Mouse (Mus musculus) limb, embryonic 11.5 days (tissue): ENCODE results near the gene Aldh1l1. TPM values are rescaled to one million over a fixed set of nuclear protein-coding genes. Genes with fewer than 3 reads are reported as not detected.

Experiments
- ATAC-seq: fragments of 200-750 bp; cut with Nextera tagmentation; 2 replicates; pipeline ENCODE4 v1.8.0; 2017; ENCODE audit warnings: low read depth; ENCODE audit not compliant: insufficient number of reproducible peaks, low FRiP score, low TSS enrichment
- DNase-seq: peaks from one replicate; pipeline ENCODE4 v3.0.0-alpha.2; 2015; ENCODE audit warnings: low spot score
- H3K27ac ChIP-seq: fragments of 300-500 bp; sonication (generic); replicated peaks from 2 replicates; pipeline ENCODE4 v1.5.1; 2014; ENCODE audit warnings: low read depth, mild to moderate bottlenecking, low read length
- H3K27me3 ChIP-seq: fragments of 300-500 bp; sonication (generic); 2 replicates; pipeline ENCODE4 v1.6.1; 2014; ENCODE audit warnings: mild to moderate bottlenecking, low read length, mixed read lengths; ENCODE audit not compliant: control insufficient read depth, insufficient read depth
- H3K36me3 ChIP-seq: fragments of 300-500 bp; sonication (generic); 2 replicates; pipeline ENCODE4 v1.6.1; 2014; ENCODE audit warnings: mild to moderate bottlenecking, low read length, moderate library complexity, mixed read lengths; ENCODE audit not compliant: control insufficient read depth, insufficient read depth
- H3K4me1 ChIP-seq: fragments of 300-500 bp; sonication (generic); 2 replicates; pipeline ENCODE4 v1.6.1; 2014; ENCODE audit warnings: low read length, mixed read lengths; ENCODE audit not compliant: control insufficient read depth, insufficient read depth
- H3K4me2 ChIP-seq: fragments of 300-500 bp; sonication (generic); 2 replicates; pipeline ENCODE4 v1.6.1; 2014; ENCODE audit warnings: low read depth, mild to moderate bottlenecking, moderate library complexity; ENCODE audit not compliant: severe bottlenecking
- H3K4me3 ChIP-seq: fragments of 300-500 bp; sonication (generic); 2 replicates; pipeline ENCODE4 v1.5.1; 2014; ENCODE audit warnings: low read depth, low read length
- H3K9ac ChIP-seq: fragments of 300-500 bp; sonication (generic); 2 replicates; pipeline ENCODE4 v1.6.1; 2014; ENCODE audit warnings: mild to moderate bottlenecking, low read length
- H3K9me3 ChIP-seq: fragments of 300-500 bp; sonication (generic); 2 replicates; pipeline ENCODE4 v1.6.1; 2016; ENCODE audit warnings: low read length; ENCODE audit not compliant: control insufficient read depth
- WGBS: fragments of 180-500 bp; shearing (Covaris S2); extraction: QIAGEN DNeasy Blood & Tissue Kit; methylation state at CpG from one replicate; pipeline ENCODE4 v1.1.7; 2014; 5-methylcytosine and 5-hydroxymethylcytosine counted together
- polyA plus RNA-seq: library from polyadenylated mRNA; unstranded; fragments of >200 nt; fragmentation: Nextera tagmentation; extraction: Ambion mirVana; gene quantifications from 2 replicates; pipeline ENCODE4 v1.2.1, GENCODE M21; 2014

Gene Aldh1l1
- polyA plus RNA-seq, 1 experiment from 2014 or later: 0.57 TPM

- no peaks in the 10 kb centered on the region for H3K27me3 ChIP-seq
- no peaks in the 10 kb centered on the region for H3K4me1 ChIP-seq
- no peaks in the 10 kb centered on the region for H3K36me3 ChIP-seq
- DNase-seq (no peak), ATAC-seq (no peak)
- H3K4me3 ChIP-seq: no peak overlapping the region
- no peak overlapping the region for H3K9ac ChIP-seq
- 76% methylated on average over 16 of the region's 16 CpGs for WGBS
- H3K27ac ChIP-seq: no peak overlapping the region
- no peak overlapping the region for H3K4me2 ChIP-seq
- H3K9me3 ChIP-seq: no peaks in the 10 kb centered on the region
These were observed 20.6 kb downstream of the Aldh1l1 start for GRCm38 (mm10) chr6:90506673-90507311.

- Histone ChIP-seq H3K27ac (no peak overlapping the region), H3K36me3 (no peaks in the 10 kb centered on the region), H3K4me3 (no peak overlapping the region), H3K4me1 (no peaks in the 10 kb centered on the region), H3K27me3 (no peaks in the 10 kb centered on the region), H3K9me3 (no peaks in the 10 kb centered on the region), H3K9ac (no peak overlapping the region), H3K4me2 (no peak overlapping the region)
- DNase-seq (no peak), ATAC-seq (no peak)
These were observed 21.2 kb downstream of the Aldh1l1 start for GRCm38 (mm10) chr6:90507443-90507842.

- 47% methylated on average over 4 of the region's 4 CpGs for WGBS
- Histone ChIP-seq H3K4me1 (no peaks in the 10 kb centered on the region), H3K27ac (no peak overlapping the region), H3K9me3 (no peaks in the 10 kb centered on the region), H3K9ac (no peak overlapping the region), H3K4me3 (no peak overlapping the region), H3K4me2 (no peak overlapping the region), H3K27me3 (no peaks in the 10 kb centered on the region), H3K36me3 (no peaks in the 10 kb centered on the region)
- no peak for DNase-seq
- peak; percentile 31; the same call in 1 of the 2 replicates for ATAC-seq
These were observed 22.0 kb downstream of the Aldh1l1 start for GRCm38 (mm10) chr6:90508197-90508624.

- WGBS: 75% methylated on average over 6 of the region's 6 CpGs
- H3K27me3 ChIP-seq: no peaks in the 10 kb centered on the region
- no peak for DNase-seq
These were observed 22.9 kb downstream of the Aldh1l1 start for GRCm38 (mm10) chr6:90509085-90509484.

GRCm38 (mm10) chr6:90512416-90512815 is 26.2 kb downstream of the Aldh1l1 start:
- H3K4me3 ChIP-seq: no peak overlapping the region
- DNase-seq (no peak), ATAC-seq (no peak)
- no peaks in the 10 kb centered on the region for H3K4me1 ChIP-seq
- 92% methylated on average over 5 of the region's 5 CpGs for WGBS
- no peaks in the 10 kb centered on the region for H3K27me3 ChIP-seq
- no peak overlapping the region for H3K9ac ChIP-seq
- no peak overlapping the region for H3K27ac ChIP-seq
- H3K36me3 ChIP-seq: no peaks in the 10 kb centered on the region
- no peak overlapping the region for H3K4me2 ChIP-seq
- no peaks in the 10 kb centered on the region for H3K9me3 ChIP-seq

More at GRCm38 (mm10) chr6:90509085-90509484, 22.9 kb downstream of the Aldh1l1 start:
- Histone ChIP-seq H3K4me1 (no peaks in the 10 kb centered on the region), H3K36me3 (no peaks in the 10 kb centered on the region), H3K4me3 (no peak overlapping the region), H3K9ac (no peak overlapping the region), H3K9me3 (no peaks in the 10 kb centered on the region), H3K4me2 (no peak overlapping the region), H3K27ac (no peak overlapping the region)
- ATAC-seq: no peak

- DNase-seq: no peak
- no peak overlapping the region for H3K27ac ChIP-seq
- no peak overlapping the region for H3K4me3 ChIP-seq
- H3K9ac ChIP-seq: no peak overlapping the region
- H3K9me3 ChIP-seq: no peaks in the 10 kb centered on the region
- WGBS: 77% methylated on average over 5 of the region's 5 CpGs
- H3K36me3 ChIP-seq: no peaks in the 10 kb centered on the region
- H3K27me3 ChIP-seq: no peaks in the 10 kb centered on the region
- no peaks in the 10 kb centered on the region for H3K4me1 ChIP-seq
- no peak overlapping the region for H3K4me2 ChIP-seq
- no peak for ATAC-seq
These were observed 27.0 kb downstream of the Aldh1l1 start for GRCm38 (mm10) chr6:90513074-90513856.

- no peak overlapping the region for H3K27ac ChIP-seq
- no peak overlapping the region for H3K4me3 ChIP-seq
- H3K36me3 ChIP-seq: no peaks in the 10 kb centered on the region
- H3K9ac ChIP-seq: no peak overlapping the region
- DNase-seq: no peak
- no peaks in the 10 kb centered on the region for H3K4me1 ChIP-seq
- no peak overlapping the region for H3K4me2 ChIP-seq
- no peak for ATAC-seq
- H3K9me3 ChIP-seq: no peaks in the 10 kb centered on the region
- no peaks in the 10 kb centered on the region for H3K27me3 ChIP-seq
These were observed 28.1 kb downstream of the Aldh1l1 start for GRCm38 (mm10) chr6:90514369-90514768.

GRCm38 (mm10) chr6:90514883-90515405 is 28.7 kb downstream of the Aldh1l1 start:
- ATAC-seq (peak; percentile 26; the same call in 1 of the 2 replicates), DNase-seq (peak; percentile 89)
- Histone ChIP-seq H3K9me3 (no peaks in the 10 kb centered on the region), H3K4me2 (no peak overlapping the region), H3K36me3 (no peaks in the 10 kb centered on the region), H3K9ac (no peak overlapping the region), H3K4me3 (no peak overlapping the region), H3K27me3 (no peaks in the 10 kb centered on the region), H3K4me1 (no peaks in the 10 kb centered on the region), H3K27ac (no peak overlapping the region)
- WGBS: 44% methylated on average over 4 of the region's 4 CpGs
